Mouse (Mus musculus) granulocyte monocyte progenitor cell, adult 5-6 weeks (primary cell): ENCODE measurements at regions not wholly inside any gene's neighbourhood (a gene's known extent, or its start where the extent isn't known, plus 50 kb on each side); places are given as distances from the start of the nearest gene placed in this dataset.

Experiments
- ATAC-seq: replicated peaks from 2 replicates; pipeline ENCODE4 v1.8.0; 2016; ENCODE audit warnings: mild to moderate bottlenecking, moderate TSS enrichment, inconsistent platforms; ENCODE audit not compliant: poor library complexity, severe bottlenecking

DNA sequence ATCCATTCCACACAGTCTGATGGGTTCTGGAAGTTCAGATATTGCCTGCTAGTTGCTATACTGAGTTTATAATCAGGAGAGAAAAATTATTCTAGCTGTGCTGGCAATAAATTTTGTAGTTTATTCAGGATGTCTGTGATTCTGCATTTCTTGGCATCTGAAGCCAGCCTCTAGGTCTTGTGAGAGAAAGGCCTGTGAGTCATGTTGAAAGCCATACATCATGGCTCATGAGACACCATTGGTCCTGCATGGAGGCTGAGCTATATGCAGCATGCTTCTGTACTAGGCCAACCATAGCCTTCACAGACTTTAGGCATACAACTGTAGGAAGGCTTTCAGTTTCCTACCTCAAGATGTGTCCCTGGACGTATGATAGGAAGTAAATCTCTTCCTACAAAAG, 1334.7 kb downstream of the Fam181b start:
- ATAC-seq: no peak

DNA sequence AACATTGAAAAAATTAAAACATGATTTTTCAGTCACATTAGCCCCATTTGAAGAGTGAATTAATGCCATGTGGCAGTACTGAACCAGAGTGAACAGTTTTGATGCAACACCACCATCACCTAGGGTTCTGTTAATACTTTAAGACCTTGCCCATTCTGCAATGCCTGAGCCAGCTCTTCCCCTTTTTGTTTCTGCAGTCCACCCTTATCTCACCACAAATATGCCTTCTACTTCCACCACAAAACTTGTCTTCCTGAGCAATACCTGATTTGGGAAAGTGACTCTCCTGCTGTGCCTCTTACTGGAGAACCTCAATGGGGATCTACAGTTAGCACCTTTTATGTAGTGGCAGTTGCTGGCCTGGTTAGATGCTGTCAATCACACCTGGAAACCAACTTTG, 1335.7 kb downstream of the Fam181b start:
- peak; percentile 37 for ATAC-seq

GRCm38 (mm10) chr7:94431470-94431869, 1351.8 kb downstream of the Fam181b start:
- ATAC-seq: no peak
